Mouse (Mus musculus) left cerebral cortex, adult 18-20 months (tissue): ENCODE data around the gene Atp6v1g2. TPM values are rescaled to one million over a fixed set of nuclear protein-coding genes. Genes with fewer than 3 reads are reported as not detected.

Experiments
- DNase-seq, 2 experiments: peaks; one replicate each; pipeline ENCODE4 v3.0.0; 2021 to 2022; ENCODE audit warnings: low spot score in 2 of 2, mixed read lengths in 1 of 2
- long read RNA-seq, 2 experiments: library from polyadenylated mRNA; stranded (forward); transcript quantifications; one replicate each; pipeline ENCODE4 v2.0.0; 2021
- total RNA-seq, 2 experiments: library from RNA; stranded (reverse); gene quantifications; 2 replicates each; pipeline ENCODE4 v1.2.3; 2021

The Atp6v1g2 gene
- total RNA-seq: 100 to 1,000 TPM; 587 to 598 TPM
- long read RNA-seq, experiment 1, transcript Atp6v1g2-201 (3 exons, 1,528 nt): major isoform, 977 of 1,118 reads
- long read RNA-seq, experiment 1, transcript Atp6v1g2-204 (2 exons, 1,041 nt): minor isoform, 36 of 1,118 reads
- long read RNA-seq, experiment 1, partial matches to known transcripts: 5 of 1,118 reads
- long read RNA-seq, experiment 1, other reads (novel, unspliced or antisense): 99 of 1,118 reads
- long read RNA-seq, experiment 2, transcript Atp6v1g2-201 (3 exons, 1,528 nt): major isoform, 643 of 762 reads
- long read RNA-seq, experiment 2, transcript Atp6v1g2-204 (2 exons, 1,041 nt): minor isoform, 22 of 762 reads
- long read RNA-seq, experiment 2, partial matches to known transcripts: 4 of 762 reads
- long read RNA-seq, experiment 2, other reads (novel, unspliced or antisense): 92 of 762 reads

GRCm38 (mm10) chr17:35233114-35233980 lies at the start of gene Atp6v1g2:
Atp6v1g2 (plus strand) TSS chr17:35233660.
- no peak for DNase-seq

GRCm38 (mm10) chr17:35185639-35186611 lies 47.5 kb upstream of the Atp6v1g2 start:
- DNase-seq: no peak

GRCm38 (mm10) chr17:35186681-35187080 lies 46.8 kb upstream of the Atp6v1g2 start:
- no peak for DNase-seq

DNA sequence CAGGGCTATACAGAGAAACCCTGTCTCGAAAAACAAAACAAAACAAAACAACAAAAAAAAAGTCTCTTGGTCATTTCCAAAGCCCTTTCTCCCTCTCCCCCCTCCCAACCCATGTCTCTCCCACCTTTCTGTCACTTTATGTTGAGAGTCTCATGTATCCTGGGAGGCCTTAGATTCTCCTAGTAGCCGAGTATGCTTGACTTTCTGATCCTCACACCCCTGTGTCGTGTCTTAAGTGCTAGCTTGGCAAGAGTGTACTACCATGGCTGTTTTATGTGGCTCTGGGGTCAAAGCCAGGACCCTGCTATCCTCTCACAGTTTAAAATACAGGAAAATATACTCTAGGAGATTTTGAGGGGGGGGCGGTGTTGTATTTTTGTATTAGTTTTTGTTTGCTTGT lies 46.1 kb upstream of the Atp6v1g2 start:
- no peak for DNase-seq

DNA sequence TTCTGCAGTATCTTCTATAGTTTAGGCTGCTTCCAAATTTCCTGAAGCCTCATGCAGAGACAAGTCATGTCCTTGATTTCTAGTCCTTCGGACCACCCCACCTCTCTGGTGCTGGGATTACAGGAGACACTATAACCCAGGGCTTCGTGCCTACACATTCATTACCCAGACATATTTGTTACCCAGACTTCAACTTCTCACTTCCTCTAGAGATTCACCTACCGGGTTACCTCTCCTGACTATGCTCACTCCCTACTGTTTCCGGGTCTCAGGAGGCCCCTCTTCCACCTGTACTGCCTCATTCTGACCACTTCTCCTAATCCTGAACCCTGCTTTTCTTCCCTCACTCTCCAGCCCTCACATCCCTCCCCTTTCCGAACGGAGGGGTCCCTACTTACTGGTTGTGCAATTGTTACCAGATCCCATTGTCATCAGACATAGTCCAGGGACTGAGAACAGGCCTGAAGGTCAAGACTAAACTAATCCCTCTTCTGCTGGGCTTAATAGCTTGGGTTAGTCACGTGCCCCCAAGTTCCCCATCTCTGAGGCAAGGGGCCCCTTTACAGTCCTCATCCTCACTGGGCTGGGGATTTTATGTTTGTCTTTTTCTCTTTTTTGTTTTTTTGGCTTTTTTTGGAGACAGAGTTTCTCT lies 45.4 kb upstream of the Atp6v1g2 start, which contains the start of gene Lst1:
Gene Lst1 (minus strand): TSS at position 481 of the 652 bp plus-strand sequence.
- no peak for DNase-seq

DNA sequence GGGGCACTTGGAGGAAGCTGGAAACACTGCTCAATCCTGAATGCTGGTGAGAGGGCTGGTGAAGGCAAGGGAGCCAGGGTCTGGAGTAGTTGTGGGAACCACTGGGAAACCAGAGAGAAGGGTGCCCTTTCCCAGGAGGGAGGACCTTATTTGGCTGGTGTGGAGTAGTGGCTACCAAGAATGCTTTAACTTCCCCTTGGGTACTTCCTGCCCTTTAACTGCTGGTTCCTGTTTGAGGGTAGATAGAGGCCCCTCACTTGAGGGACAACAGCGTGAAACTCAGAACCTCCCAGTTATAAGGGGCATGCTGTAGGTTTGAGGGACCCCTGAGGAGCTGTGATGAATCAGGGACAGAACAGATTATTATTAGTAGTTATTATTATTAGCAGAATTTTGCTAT lies 44.3 kb upstream of the Atp6v1g2 start:
- no peak for DNase-seq

GRCm38 (mm10) chr17:35190096-35190495 lies 43.4 kb upstream of the Atp6v1g2 start:
- no peak for DNase-seq

GRCm38 (mm10) chr17:35191723-35192122 lies 41.7 kb upstream of the Atp6v1g2 start:
- no peak for DNase-seq

- no peak for DNase-seq
Measured at GRCm38 (mm10) chr17:35192924-35193323, 40.5 kb upstream of the Atp6v1g2 start.

GRCm38 (mm10) chr17:35193881-35194843 lies 39.3 kb upstream of the Atp6v1g2 start, which contains the start of gene Ltb:
Ltb (plus strand) TSS chr17:35194439.
- DNase-seq: no peak

GRCm38 (mm10) chr17:35194844-35195630 lies 38.4 kb upstream of the Atp6v1g2 start:
- no peak for DNase-seq

GRCm38 (mm10) chr17:35195631-35196320 lies 37.7 kb upstream of the Atp6v1g2 start:
- peak; percentile 78 to 83 for DNase-seq

GRCm38 (mm10) chr17:35196321-35196641 lies 37.2 kb upstream of the Atp6v1g2 start:
- no peak for DNase-seq

- no peak for DNase-seq
Measured at GRCm38 (mm10) chr17:35197126-35197525, 36.3 kb upstream of the Atp6v1g2 start.

DNA sequence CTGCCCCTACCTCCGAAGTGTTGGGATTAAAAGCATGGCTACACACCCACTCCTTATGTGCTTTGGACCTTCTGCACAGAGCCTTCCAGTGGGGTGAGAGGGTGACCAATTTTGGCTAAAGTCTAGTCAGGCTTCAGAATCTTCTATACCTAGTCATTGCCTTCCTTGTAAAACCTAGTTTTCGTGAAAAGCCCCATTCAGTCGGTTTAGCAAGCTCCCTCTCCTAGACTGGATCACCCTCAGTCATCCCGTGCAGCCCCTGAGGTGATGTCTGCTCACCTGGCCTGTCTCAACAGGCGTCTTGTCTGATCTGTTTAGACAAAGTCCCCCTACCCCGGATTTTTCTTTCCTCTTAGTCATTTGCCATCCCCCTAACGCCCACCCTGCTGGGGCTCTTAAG lies 35.4 kb upstream of the Atp6v1g2 start:
- DNase-seq: no peak

DNA sequence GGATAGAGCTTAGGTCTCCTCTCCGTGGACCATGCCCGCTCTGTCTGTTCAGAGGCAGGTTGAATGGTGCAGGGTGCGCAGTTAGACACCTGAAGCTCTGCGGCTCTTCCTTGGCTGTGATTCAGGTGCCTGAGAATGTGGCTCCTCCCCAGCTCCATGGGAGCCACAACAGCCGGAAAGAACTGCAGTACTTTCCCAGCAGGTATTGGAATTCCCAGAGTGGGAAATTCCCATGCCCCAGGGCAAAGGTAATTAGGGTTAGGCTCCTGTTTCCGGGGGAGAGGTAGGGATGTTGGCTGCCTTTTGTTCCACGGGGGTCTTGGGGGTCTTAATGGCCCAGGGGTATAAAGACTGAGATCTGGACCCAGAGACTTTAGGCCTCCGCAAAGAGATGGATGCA lies 34.5 kb upstream of the Atp6v1g2 start:
- DNase-seq: no peak

DNA sequence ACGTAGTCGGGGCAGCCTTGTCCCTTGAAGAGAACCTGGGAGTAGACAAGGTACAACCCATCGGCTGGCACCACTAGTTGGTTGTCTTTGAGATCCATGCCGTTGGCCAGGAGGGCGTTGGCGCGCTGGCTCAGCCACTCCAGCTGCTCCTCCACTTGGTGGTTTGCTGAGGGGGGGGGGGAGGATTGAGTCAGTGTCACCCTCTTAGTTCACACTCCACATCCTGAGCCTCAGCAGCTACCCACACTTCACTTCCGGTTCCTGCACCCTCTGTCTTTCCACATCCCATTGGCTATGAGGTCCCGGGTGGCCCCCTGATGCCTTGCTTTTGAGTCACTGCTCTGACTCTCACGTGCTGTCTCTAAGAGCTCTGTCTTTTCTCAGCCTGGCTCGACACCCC lies 33.1 kb upstream of the Atp6v1g2 start:
- no peak for DNase-seq

DNA sequence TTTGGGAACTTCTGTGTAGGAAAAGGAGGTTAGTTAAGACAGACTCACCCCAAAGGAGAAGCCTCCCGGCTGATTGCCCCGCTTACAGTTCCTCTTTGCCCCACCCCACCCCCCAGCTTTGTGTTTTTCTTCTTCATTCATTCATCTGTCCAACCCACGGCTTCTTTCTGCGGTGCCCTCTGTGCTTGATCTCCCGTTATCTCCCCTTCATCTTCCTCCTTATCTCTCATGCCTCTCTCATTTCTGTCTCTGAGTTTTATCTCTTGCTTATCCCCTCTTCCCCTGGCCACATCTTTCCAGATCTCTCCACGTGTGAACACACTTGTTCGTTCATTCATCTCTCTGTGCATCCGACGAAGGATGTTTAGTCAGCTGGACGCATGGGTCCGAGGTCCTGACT lies 32.3 kb upstream of the Atp6v1g2 start:
- no peak for DNase-seq
